29 mouse cellular contexts compared by ENCODE assay signal in the genomic region with DNA sequence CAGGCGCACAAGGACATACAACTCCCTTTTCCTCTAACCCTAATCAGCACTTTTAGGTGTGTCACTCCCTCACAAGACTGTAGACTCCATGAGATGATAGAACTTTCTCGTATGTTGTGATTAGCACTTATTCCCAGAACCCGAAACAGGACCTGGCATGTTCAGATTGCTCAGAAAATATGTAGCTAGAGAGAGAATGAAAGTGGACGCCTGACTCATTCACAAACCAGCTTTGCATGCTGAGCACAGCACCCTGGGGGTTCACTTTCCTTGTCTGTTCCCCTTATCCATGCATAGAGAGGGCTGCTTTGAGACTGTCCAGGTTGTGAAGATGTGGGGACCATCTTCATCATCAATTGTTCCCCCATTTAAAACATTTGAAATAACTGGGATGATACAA.
A peak's percentile ranks its signal among the peaks of the same experiment; 100 is the strongest.
DNase-seq lines count a peak whose midpoint lies in the region; ATAC-seq and TF ChIP-seq lines count a peak whose summit lies in the region.
"Had no signal": no experiment of that assay in that cellular context is flagged by ENCODE, and none has a peak within 500 bp of the region (broad histone marks: within the 10 kb centered on the region; RNA-seq: fewer than 3 reads in every experiment).

No protein-coding gene starts in this region.

- H3K9ac ChIP-seq in embryonic facial prominence, embryonic 14.5 days (ENCODE audit: low read depth, low read length), result no peak overlapping the region
- no peak overlapping the region for H3K9ac ChIP-seq in stomach, postnatal 0 days (ENCODE audit: low read length)
- H3K9ac ChIP-seq: embryonic facial prominence, embryonic 13.5 days; forebrain, embryonic 12.5 days; forebrain, embryonic 15.5 days; heart, embryonic 13.5 days; hindbrain, embryonic 14.5 days had no signal

- TF ChIP-seq CTCF in embryonic fibroblast, embryonic 13.5 days (IDR thresholded peaks at IDR 0.05; ENCODE audit: borderline replicate concordance, insufficient read depth, low read length), result no peak
- TF ChIP-seq CTCF in stomach, postnatal 0 days (IDR thresholded peaks at IDR 0.05; ENCODE audit: low read depth), result no peak

- no peaks in the 10 kb centered on the region for H3K9me3 ChIP-seq in embryonic facial prominence, embryonic 14.5 days (ENCODE audit: control insufficient read depth, low read length)
- no peaks in the 10 kb centered on the region for H3K9me3 ChIP-seq in embryonic facial prominence, embryonic 10.5 days
- H3K9me3 ChIP-seq in stomach, postnatal 0 days (ENCODE audit: control insufficient read depth, low read length), result no peaks in the 10 kb centered on the region
- H3K9me3 ChIP-seq: embryonic facial prominence, embryonic 13.5 days; forebrain, embryonic 12.5 days; forebrain, embryonic 15.5 days; heart, embryonic 10.5 days; heart, embryonic 13.5 days had no signal

- no peaks in the 10 kb centered on the region for H3K4me1 ChIP-seq in embryonic facial prominence, embryonic 14.5 days (ENCODE audit: control insufficient read depth, insufficient read depth, low read length)
- no peaks in the 10 kb centered on the region for H3K4me1 ChIP-seq in embryonic facial prominence, embryonic 10.5 days
- H3K4me1 ChIP-seq in embryonic fibroblast, embryonic 13.5 days (ENCODE audit: control insufficient read depth, insufficient read depth, low read length), result peaks cover 4% of the 10 kb centered on the region
- H3K4me1 ChIP-seq in stomach, postnatal 0 days (replicated peaks; ENCODE audit: control insufficient read depth, insufficient read depth), result no peaks in the 10 kb centered on the region
- H3K4me1 ChIP-seq: embryonic facial prominence, embryonic 13.5 days; forebrain, embryonic 12.5 days; forebrain, embryonic 15.5 days; heart, embryonic 13.5 days had no signal

- no peak overlapping the region for H3K27ac ChIP-seq in embryonic facial prominence, embryonic 14.5 days (replicated peaks; ENCODE audit: low read depth, low read length)
- H3K27ac ChIP-seq in embryonic facial prominence, embryonic 10.5 days (replicated peaks), result no peak overlapping the region
- H3K27ac ChIP-seq in embryonic fibroblast, embryonic 13.5 days (ENCODE audit: insufficient read depth, low read length), result peak overlapping the region; percentile 96
- 0 out of 2 replicates have a peak overlapping the region, but pooled peaks have one; percentile 9 for H3K27ac ChIP-seq in stomach, postnatal 0 days (replicated peaks)
- H3K27ac ChIP-seq: embryonic facial prominence, embryonic 13.5 days; forebrain, embryonic 12.5 days; forebrain, embryonic 15.5 days; heart, adult 2 months; heart, embryonic 10.5 days; heart, embryonic 13.5 days; hindbrain, embryonic 14.5 days; hindbrain, postnatal 0 days had no signal

- TF ChIP-seq EP300 in stomach, postnatal 0 days (optimal IDR thresholded peaks at IDR 0.05), result no peak

- 74% methylated on average over 4 of the region's 4 CpGs for WGBS in embryonic facial prominence, embryonic 14.5 days
- WGBS in embryonic facial prominence, embryonic 10.5 days, result 78% methylated on average over 4 of the region's 4 CpGs
- WGBS in stomach, postnatal 0 days, result 68% methylated on average over 4 of the region's 4 CpGs

- H3K27me3 ChIP-seq in embryonic facial prominence, embryonic 14.5 days (replicated peaks; ENCODE audit: control insufficient read depth, insufficient read depth, low read length), result no peaks in the 10 kb centered on the region
- no peaks in the 10 kb centered on the region for H3K27me3 ChIP-seq in embryonic facial prominence, embryonic 10.5 days (replicated peaks; ENCODE audit: low read depth, poor library complexity, severe bottlenecking)
- no peaks in the 10 kb centered on the region for H3K27me3 ChIP-seq in stomach, postnatal 0 days (ENCODE audit: control insufficient read depth, insufficient read depth, low read length)
- H3K27me3 ChIP-seq: embryonic facial prominence, embryonic 13.5 days; forebrain, embryonic 12.5 days; forebrain, embryonic 15.5 days; heart, embryonic 13.5 days; Patski had no signal

- peak; percentile 20 for DNase-seq in embryonic facial prominence, embryonic 14.5 days (ENCODE audit: low spot score)
- no peak for DNase-seq in embryonic facial prominence, embryonic 10.5 days (ENCODE audit: low spot score)
- peak; percentile 5 to 21 for DNase-seq in urinary bladder, postnatal 36 days (ENCODE audit: low spot score in 2 of 2)
- no peak for DNase-seq in urinary bladder, postnatal 10 days (ENCODE audit: low spot score)
- no peak for DNase-seq in stomach, postnatal 0 days (ENCODE audit: low spot score)
- no peak for DNase-seq in right cerebral cortex, postnatal 10 days (ENCODE audit: low spot score in 2 of 2)
- DNase-seq in frontal cortex, adult 2 months (ENCODE audit: extremely low spot score in 1 of 2, low spot score in 1 of 2), result no peak
- DNase-seq: adrenal gland, adult 2 months; adrenal gland, postnatal 14 days; B cell, adult 2 months; cerebellum, adult 11 months; cerebellum, adult 2 months; cerebellum, adult 9-11 months; cerebellum, postnatal 25 days; gastrocnemius, postnatal 10 days; gastrocnemius, postnatal 36 days; heart, adult 2 months; heart, postnatal 14 days; heart, postnatal 4 days had no signal

- no peaks in the 10 kb centered on the region for H3K36me3 ChIP-seq in embryonic facial prominence, embryonic 14.5 days (ENCODE audit: control insufficient read depth, insufficient read depth, low read length)
- H3K36me3 ChIP-seq in embryonic facial prominence, embryonic 10.5 days (replicated peaks), result no peaks in the 10 kb centered on the region
- H3K36me3 ChIP-seq in stomach, postnatal 0 days (ENCODE audit: control insufficient read depth, insufficient read depth, low read length), result no peaks in the 10 kb centered on the region
- H3K36me3 ChIP-seq: embryonic facial prominence, embryonic 13.5 days; forebrain, embryonic 12.5 days; forebrain, embryonic 15.5 days; heart, embryonic 10.5 days; heart, embryonic 13.5 days had no signal

- no peak overlapping the region for H3K4me2 ChIP-seq in embryonic facial prominence, embryonic 14.5 days (ENCODE audit: low read depth, low read length)
- H3K4me2 ChIP-seq in stomach, postnatal 0 days (replicated peaks; ENCODE audit: low read depth), result no peak overlapping the region
- H3K4me2 ChIP-seq: embryonic facial prominence, embryonic 13.5 days; forebrain, embryonic 12.5 days; forebrain, embryonic 15.5 days; heart, embryonic 13.5 days; hindbrain, embryonic 14.5 days had no signal

- ATAC-seq in embryonic facial prominence, embryonic 14.5 days (ENCODE audit: low read depth), result no peak
- 0 out of 2 replicates have a peak, but pooled peaks have one; percentile 49 for ATAC-seq in stomach, postnatal 0 days (ENCODE audit: low FRiP score, low TSS enrichment)
- ATAC-seq: forebrain, embryonic 15.5 days; hindbrain, postnatal 0 days; inflammation-experienced regulatory T-cells, adult 6 months; Patski had no signal

- H3K4me3 ChIP-seq in embryonic facial prominence, embryonic 14.5 days (ENCODE audit: low read depth, low read length), result no peak overlapping the region
- H3K4me3 ChIP-seq in embryonic facial prominence, embryonic 10.5 days, result no peak overlapping the region
- H3K4me3 ChIP-seq in embryonic fibroblast, embryonic 13.5 days (ENCODE audit: insufficient read depth, low read length), result no peak overlapping the region
- no peak overlapping the region for H3K4me3 ChIP-seq in stomach, postnatal 0 days (ENCODE audit: low read depth, low read length)
- H3K4me3 ChIP-seq: embryonic facial prominence, embryonic 13.5 days; forebrain, embryonic 12.5 days; forebrain, embryonic 15.5 days; heart, adult 2 months; heart, embryonic 10.5 days; heart, embryonic 13.5 days had no signal

- TF ChIP-seq POLR2A in embryonic fibroblast, embryonic 13.5 days (IDR thresholded peaks at IDR 0.05; ENCODE audit: low read depth, low read length), result no peak

Comparison
In these comparisons a context has a peak if more than half of its experiments do, and no peak if none do; other contexts are left out.
1. DNase-seq: peak in embryonic facial prominence, embryonic 14.5 days (single experiment) and urinary bladder, postnatal 36 days (2 of 2); none in embryonic facial prominence, embryonic 10.5 days (single experiment), urinary bladder, postnatal 10 days (single experiment), stomach, postnatal 0 days (single experiment), right cerebral cortex, postnatal 10 days (0 of 2) and frontal cortex, adult 2 months (0 of 2).
2. H3K27ac ChIP-seq: peak in embryonic fibroblast, embryonic 13.5 days (single experiment) and stomach, postnatal 0 days (single experiment); none in embryonic facial prominence, embryonic 14.5 days (single experiment) and embryonic facial prominence, embryonic 10.5 days (single experiment).